Mouse (Mus musculus): ENCODE measurements around the gene Atg16l1. TPM values are rescaled to one million over a fixed set of nuclear protein-coding genes. Genes with fewer than 3 reads are reported as not detected.
"Not testable (repeated sequence)": the region's sequence is repeated elsewhere in the genome, so short reads cannot be mapped to it uniquely, and the experiment has no call there.

Gene Atg16l1
- total RNA-seq, 2 experiments from 2014 or later = 35.8 to 36.8 TPM

DNA sequence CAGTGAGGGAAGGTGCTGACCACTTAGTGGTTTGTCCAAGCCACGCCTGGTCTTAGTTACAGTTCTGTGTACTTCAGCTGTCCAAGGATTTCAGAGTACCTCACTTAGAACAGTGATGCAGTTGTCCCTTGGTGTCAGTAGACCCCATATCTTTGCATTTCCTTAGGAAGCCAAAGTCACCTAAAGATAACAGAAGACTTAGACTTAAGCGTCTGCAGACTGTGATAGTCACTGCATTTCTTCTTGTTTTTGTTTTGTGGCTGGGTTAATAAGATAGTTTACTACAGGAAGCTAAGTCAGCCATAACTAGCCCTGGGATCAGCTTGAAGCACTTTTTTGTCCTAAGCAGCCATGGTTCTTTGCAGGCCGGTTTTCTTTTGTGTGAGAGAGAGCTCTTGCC lies 14.8 kb downstream of the Atg16l1 start:
- no peak for DNase-seq (ENCODE audit: low spot score in 2 of 2)

DNA sequence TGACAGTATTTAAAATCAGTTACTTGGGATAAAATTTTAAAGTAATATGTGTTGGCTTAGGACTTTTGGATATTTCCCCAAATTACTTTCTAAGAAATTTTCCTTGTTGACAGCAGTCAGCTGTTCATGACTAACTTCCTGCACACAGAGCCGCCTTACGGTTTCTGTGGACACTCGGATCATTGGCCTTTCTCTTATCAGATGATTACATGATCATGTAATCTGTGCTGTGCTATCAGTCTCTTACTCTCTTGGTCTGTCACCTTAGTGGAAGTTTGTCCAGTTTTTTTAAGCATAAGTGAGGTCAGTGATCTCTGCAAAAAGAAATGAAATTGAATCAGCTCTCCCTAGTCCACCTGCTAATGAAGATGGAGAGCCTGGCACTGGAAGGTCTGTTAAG lies 16.1 kb downstream of the Atg16l1 start:
- DNase-seq (ENCODE audit: low spot score in 2 of 2) = no peak

DNA sequence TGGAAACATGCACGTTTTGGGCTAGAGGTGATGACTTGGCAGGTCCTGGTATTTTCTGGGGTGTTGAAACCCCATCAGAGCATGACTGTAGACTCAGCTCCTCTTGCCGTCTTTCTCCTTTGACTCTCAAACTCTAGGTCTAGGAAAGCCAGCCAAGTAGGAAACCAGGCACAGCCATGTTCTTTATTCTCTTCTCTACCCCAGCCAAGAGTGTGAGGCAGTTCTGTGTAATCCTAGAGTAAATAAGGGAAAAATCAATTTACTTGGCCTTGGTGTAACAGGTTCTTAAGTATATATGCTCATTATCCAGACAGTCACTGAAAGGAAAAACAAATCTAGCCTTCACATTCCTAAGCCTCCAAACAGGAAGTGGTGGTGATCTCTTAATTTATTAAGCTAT lies 17.7 kb downstream of the Atg16l1 start:
- no peak for DNase-seq (ENCODE audit: low spot score in 2 of 2)

DNA sequence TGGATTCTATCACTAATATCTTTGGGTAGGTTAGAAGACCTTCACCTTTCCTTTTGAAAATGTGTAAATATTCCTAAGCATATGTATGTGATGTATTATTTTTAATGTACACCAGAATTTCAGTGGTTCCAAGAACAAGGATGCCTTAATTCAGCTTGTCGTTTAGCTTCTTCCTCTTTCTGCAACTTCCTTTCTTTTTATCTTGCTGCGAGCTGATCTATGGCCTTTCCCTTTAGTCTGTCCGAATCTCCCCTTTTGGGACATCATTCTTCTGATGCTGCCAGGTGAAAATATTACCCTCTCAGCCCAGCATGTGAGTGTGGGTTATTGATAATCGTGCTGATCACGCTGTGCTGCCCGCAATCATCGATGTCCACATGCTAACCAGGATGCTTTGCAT lies 19.2 kb downstream of the Atg16l1 start:
- no peak for DNase-seq (ENCODE audit: low spot score in 2 of 2)

DNA sequence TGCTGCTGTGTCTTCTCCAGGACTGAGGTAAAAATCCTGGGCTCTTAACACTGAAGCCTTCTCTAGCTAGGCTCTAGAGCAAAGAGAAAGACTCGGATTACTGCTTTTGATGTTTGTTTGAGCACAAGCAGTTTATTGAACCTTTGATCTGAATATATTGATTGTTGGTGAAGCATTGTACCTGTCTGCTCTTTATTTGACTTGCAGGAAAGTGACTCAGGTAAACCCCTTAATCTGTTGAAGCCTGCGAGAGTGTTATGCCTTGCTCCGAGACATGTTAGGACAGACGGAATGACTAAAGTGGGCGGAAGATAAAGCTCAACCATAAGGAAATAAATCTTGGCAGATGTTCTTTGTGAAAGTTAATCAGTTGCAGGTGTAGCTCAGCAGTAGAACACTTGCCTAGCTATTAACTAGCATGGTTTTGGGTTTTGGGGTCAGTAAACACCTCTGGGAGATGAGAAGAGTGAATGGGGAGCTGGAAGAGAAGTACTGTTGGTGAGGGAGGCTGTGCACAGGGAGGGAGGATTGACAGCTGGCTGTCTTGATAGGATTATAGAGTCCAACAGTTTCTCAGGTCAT lies 23.6 kb downstream of the Atg16l1 start:
- no peak for DNase-seq (ENCODE audit: low spot score in 2 of 2)

DNA sequence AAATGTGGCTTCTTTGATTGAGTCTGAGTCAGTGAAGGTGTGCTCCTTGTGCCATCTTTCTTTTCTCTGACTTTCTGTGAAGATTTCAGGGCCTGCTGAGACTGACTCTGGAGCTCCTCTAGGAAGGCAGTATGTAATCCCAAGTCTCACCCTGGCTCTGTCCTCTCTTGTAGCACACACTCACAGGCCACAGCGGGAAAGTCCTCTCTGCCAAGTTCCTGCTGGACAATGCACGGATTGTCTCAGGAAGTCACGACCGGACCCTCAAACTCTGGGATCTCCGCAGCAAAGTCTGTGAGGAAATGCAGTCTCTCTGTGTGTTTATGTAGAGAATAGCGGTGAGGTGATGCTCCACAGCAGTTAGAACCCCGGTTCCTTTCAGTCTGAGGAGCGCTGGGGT lies 30.0 kb downstream of the Atg16l1 start:
- no peak for DNase-seq (ENCODE audit: low spot score in 2 of 2)

DNA sequence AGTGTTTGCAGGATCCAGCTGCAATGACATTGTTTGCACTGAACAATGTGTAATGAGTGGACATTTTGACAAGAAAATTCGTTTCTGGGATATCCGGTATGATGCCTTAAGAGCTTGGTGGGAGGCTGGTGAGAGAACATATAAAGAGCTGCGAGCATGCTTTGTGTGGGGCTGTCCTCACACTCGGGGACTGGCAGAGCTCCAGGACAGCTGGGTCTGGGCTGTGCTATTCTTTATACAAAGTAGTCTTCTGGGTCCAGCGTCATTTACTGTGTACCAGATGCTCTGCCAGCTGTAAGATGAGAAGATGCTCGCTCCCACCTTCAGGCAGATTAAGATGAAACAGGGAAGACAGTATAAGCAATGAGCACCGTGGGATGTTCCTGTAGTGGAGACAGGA lies 30.6 kb downstream of the Atg16l1 start:
- no peak for DNase-seq (ENCODE audit: low spot score in 2 of 2)

DNA sequence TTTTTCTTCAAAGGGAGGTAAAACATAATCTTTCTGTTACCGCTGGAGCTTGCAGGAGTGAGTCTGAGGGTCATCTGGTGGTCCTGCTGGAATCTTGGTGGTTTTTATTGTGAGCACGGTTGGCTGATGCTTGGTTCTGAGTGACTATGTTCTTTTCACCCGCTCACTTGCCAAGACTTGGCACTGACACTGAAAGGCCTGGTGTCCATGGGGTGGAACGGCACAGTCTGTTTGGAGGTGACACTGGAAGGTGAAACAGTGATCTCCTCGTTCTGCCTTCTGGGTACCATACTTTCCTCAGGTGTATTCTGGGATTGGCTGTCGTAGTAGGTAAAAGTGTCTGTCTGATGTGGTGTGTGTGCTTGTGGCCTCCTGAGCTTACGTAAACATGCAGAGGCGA lies 34.0 kb downstream of the Atg16l1 start:
- DNase-seq (ENCODE audit: low spot score in 2 of 2) = no peak

DNA sequence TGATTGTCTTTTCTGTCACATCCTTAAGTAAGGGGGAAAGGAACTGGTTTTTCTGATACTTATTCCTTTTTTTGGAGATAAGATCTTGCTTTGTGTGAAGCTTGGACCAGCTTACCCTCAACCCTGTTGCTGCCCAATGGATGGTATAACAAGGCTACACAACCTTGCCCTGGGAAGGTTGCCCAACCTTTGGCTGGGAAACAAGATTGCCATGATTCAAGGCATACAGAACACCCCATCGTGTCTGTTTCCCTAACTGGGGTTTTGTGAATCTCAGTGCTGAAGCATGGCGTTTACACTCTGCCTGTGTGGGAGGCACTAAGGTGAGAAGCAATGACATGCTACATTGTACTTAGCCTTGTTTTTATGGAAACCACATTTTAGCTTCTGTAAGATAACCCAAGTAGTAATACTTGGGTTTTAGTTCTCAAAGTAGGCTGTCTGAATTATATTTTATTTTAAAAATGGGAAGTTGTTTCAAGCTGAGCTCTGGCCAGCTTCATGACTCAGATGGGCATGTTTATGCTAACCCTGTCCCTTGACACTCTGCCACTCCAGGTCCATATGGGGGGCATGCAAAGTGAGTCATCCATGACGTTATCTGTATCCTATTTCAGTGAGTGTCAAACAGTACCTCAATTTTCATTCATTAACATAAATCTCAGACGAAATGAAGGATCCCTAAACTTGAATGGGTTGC lies 36.9 kb downstream of the Atg16l1 start:
- no peak for DNase-seq (ENCODE audit: low spot score in 2 of 2)

DNA sequence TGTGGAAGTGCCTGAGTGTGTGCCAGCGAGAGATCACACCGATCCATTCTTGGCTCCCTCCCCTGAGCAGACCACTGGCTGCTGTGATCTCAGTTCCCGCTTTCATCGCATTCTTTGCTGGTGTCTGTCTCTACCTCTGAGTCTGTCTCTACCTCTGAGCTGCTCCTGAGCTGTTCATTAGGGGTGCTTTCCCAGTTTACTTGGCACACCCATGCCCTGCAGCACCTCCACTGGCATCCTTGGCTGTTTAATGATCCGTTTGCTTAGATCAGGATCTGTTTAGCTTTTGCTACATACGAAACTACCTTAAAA lies 37.4 kb downstream of the Atg16l1 start:
- no peak for DNase-seq (ENCODE audit: low spot score in 2 of 2)

DNA sequence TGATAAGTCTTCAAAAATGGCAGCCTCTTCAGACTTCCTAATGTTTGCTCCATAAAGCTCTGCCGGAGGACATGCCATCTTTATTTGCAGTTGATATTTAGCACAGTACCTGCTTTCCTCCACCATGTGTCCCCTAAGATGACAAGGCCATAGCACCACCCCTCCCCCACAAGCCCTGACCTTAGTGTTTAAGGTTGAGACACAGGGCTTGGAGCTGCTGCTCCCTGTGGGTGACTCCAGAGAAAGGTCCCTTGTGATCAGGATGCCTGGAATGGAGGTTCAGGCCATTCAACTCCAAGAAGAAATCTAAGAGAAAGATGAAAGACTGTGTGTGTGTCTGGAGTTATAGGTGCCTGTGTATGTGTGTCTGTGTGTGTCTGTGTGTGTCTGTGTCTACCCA lies 42.0 kb downstream of the Atg16l1 start:
- DNase-seq (ENCODE audit: low spot score in 2 of 2) = no peak

DNA sequence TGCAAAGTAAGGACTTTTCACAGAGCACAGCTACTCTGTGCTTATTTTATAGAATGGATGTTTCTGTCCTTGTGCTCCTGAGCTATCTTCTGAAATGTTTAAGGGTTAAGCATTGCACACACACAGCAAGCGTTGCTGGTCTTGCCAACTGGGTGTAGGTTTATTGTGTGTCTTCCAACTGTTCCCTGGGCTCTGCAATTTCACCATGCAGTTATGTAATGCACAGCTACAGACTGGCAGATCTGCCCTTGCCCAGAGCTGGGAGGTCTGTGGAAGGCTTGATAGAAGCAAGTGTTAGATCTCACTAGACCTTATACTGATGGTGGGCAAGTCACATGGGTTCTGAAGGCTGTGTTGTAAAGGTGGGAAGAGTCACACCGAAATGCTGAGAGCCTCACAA lies 42.6 kb downstream of the Atg16l1 start:
- DNase-seq (ENCODE audit: low spot score in 2 of 2) = no peak

DNA sequence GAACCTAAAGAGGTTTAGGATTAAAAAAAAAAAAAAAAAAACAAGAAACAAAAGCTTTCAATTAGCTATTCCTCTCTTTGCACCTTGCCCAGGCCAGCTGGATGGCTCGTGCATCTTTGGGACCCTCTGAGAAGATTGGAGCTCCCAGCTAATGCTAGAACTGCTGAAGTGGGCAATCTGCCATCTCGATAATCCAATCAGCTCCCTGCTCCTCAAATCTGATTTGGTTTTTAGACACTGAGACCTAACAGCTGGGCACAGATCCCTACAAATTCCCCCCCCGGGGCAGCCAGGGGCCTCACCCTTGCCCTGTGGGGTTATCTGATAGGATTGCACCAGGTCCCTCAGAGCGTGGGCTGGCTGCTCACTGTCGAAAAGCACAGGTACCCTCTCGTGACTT lies 47.9 kb downstream of the Atg16l1 start, which contains the start of gene Sag:
Gene Sag, plus strand, starts transcription at position 105 of the 400 bp plus-strand sequence.
- DNase-seq (ENCODE audit: low spot score in 2 of 2) = no peak

DNA sequence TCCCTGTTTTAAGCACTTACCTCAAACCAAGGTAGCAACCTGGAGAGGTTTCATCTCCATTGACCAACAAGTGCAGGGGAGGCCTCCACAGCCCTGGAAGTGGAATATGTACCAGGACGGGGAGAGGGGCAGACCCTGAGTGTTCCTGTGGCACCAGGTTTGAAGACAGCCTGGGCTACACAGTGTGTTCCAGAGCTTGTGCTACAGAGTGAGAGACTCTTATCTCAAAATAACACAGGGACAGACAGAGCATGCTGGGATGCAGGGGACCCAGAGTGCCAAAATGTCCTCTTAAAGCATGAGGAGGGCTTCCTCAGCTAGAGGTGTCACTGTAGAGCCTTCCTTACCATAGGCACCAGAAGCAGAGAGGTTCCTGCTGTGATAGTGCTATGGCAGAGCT lies 52.1 kb downstream of the Atg16l1 start:
- DNase-seq (ENCODE audit: low spot score in 2 of 2) = no peak

DNA sequence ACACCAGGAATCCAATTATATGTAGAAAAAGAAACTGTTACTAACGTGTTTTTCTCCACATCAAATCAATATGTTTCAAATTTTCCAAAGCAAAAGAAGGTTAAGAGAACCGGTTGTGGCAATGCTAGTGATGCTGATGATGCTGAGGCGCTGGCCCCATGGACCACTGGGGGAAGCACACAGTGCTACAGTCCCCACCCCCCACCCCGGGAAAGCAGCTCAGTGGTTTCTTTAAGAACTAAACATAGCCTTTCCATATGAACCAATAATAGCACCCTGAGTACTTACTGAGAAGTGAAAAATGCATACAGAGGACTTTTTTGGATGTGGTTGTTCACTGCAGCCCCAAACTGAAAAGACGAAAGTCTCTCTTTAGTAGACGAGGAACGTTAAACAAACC lies 55.7 kb downstream of the Atg16l1 start:
- DNase-seq (ENCODE audit: low spot score in 2 of 2) = no peak

DNA sequence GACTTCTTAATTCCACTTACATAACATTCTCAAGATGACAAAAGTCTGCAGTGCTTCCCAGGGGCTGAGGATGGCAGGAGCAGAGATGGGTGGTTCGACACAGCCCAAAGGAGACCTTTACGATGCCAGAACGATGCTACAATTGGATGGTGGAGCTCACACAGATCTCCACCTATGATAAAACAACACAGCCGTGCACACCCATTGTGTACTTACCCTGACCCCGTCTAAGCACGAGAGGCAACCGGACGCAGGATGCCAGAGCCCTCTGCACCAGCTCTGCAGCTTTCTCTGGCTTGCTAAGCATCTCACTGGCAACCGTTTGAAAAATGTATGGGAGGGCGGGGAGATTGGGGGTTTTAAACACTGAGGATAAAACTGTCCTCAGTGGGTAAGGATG lies 56.4 kb downstream of the Atg16l1 start:
- DNase-seq (ENCODE audit: low spot score in 2 of 2) = no peak

DNA sequence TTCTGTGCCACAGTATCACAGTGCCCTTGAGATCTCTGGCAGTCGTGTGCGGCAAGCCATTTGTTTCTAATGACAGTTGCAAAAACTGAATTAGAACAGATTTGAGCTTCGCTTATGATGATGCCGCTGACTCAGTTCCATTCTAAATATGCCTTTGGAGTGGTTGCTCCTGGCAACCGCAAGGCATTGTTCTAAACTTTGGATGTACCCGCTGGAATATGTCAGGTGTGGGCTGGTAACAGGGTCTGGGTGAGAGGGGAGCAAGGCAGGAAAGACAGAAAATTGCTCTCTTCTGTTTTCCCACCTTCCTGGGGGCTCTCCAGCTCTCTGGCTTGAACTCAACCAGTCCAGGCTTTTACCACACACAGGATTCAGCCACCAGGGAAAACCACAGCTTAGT lies 57.5 kb downstream of the Atg16l1 start:
- DNase-seq (ENCODE audit: low spot score in 2 of 2) = no peak

DNA sequence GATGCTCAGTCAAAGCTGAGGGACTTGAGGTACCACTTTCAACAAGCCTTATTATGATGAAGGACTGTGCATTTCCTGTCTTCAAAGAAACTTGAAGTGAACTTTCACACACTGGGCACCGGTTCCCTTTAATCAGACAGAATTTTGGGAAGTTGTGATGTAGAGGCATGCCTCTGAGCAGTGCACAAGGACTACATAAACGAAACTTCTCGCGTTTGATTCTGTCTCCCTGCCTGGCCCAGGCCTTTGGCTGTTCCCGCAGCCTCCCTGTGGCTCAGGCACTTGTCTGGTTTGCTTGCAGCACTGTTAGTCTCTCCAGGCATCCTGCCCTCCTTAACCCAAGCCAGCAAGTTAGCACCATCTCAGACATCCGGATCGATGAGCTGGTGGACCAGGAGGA lies 58.0 kb downstream of the Atg16l1 start:
- no peak for DNase-seq (ENCODE audit: low spot score in 2 of 2)

DNA sequence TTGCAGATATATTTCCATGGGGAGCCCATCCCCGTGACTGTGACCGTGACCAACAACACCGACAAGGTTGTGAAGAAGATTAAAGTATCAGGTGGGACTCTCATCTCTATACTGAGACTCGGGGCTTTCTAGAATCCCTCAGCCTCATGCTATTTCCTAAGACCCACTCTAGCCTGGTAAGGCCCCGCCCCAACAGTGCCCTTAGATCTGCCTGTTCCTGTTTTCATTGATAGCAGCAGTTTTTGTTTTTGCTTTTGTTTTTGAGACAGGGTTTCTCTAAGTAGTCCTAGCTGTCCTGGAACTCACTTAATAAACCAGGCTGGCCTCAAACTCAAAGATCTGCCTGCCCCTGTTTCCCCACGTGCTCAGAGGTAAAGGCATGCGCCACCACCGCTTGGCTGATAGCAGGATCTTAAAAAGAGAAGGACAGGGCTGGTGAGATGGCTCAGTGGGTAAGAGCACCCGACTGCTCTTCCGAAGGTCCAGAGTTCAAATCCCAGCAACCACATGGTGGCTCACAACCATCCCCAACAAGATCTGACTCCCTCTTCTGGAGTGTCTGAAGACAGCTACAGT lies 68.8 kb downstream of the Atg16l1 start:
- no peak for DNase-seq (ENCODE audit: low spot score in 2 of 2)

DNA sequence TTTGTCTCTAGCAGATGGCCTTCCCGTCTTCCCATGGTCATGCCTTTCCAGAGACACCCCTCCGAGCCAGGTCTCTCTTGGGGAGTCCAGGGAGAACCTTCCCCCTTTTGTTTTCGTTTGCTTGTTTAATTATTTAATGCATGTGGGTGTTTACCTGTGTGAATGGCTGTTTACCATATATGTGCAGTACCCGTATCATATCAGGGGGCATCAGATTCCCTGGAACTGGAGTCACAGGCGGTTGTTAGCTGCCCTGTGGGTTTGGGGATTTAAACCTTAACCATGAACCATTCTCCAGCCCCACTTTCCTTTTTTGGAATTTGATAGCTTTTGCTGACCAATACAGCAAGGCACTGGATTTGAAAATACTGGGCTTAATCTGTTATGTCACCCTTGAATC lies 69.6 kb downstream of the Atg16l1 start:
- no peak for DNase-seq (ENCODE audit: low spot score in 2 of 2)

DNA sequence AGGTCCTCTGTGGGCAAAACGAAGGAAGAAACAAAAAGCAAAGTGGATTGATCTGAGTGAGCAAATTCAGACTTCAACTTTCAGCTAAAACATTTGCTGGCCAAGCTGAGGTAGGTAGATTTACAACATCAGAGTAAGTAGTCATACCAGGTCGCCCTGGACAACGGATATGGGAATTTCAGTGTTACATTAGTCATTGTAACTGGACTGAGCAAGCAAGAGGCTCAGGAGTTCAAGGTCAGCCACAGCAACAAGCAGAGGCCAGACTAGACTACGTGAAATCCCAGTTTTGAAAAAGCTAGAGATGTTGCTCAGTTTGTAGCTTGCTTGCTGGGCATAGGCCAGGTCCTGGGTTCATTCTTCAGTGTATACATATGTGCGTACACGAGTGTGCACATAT lies 70.3 kb downstream of the Atg16l1 start:
- DNase-seq (ENCODE audit: low spot score in 2 of 2) = no peak

DNA sequence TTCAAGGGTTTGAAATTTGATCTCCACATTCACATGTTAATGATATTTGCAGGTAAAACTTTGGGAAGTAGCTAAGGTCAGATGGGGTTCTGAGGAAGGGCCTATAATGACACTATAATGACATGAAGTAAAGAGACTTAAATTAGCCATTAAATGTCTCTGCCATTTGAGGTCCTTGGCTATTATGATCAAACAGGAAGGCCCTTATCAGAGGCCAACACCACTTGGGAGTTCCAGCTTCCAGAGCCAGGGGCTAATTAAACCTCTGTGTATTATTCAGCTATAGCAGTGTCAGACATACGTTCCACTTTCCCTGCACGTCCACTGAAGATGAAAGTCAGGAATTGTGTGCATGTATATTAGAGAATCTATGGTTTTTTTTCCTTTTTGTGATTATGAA lies 70.8 kb downstream of the Atg16l1 start:
- DNase-seq (ENCODE audit: low spot score in 2 of 2) = no peak

DNA sequence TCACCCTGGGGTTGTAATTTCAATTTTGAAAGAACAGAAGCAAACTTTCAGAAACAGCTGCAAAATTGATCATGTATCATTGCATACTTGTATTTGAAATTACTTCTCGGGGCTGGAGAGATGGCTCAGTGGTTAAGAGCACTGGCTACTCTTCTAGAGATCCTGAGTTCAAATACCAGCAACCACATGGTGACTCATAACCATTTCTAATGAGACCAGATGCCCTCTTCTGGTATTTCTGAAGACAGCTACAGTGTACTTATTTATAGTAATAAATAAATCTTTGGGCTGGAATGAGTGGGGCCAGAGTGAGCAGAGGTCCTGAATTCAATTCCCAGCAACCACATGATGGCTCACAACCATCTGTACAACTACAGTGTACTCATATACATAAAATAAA lies 71.8 kb downstream of the Atg16l1 start:
- DNase-seq (ENCODE audit: low spot score in 2 of 2) = not testable (repeated sequence)
